Mouse (Mus musculus) kidney, adult 2 months (tissue): ENCODE measurements at regions not wholly inside any gene's neighbourhood (a gene's known extent, or its start where the extent isn't known, plus 50 kb on each side); places are given as distances from the start of the nearest gene placed in this dataset.

ENCODE experiments used
- CTCF ChIP-seq: fragments of 200-500 bp; conservative IDR thresholded peaks from 2 replicates; pipeline ENCODE4 v1.5.1; 2011; ENCODE audit warnings: low read depth, mild to moderate bottlenecking, control low read depth, low read length, moderate library complexity, mixed read lengths; ENCODE audit not compliant: insufficient read depth, insufficient read length
- POLR2A ChIP-seq: fragments of 200-500 bp; IDR thresholded peaks from one replicate; pipeline ENCODE4 v1.6.1; 2011; ENCODE audit warnings: low read depth, low read length, control low read depth

DNA sequence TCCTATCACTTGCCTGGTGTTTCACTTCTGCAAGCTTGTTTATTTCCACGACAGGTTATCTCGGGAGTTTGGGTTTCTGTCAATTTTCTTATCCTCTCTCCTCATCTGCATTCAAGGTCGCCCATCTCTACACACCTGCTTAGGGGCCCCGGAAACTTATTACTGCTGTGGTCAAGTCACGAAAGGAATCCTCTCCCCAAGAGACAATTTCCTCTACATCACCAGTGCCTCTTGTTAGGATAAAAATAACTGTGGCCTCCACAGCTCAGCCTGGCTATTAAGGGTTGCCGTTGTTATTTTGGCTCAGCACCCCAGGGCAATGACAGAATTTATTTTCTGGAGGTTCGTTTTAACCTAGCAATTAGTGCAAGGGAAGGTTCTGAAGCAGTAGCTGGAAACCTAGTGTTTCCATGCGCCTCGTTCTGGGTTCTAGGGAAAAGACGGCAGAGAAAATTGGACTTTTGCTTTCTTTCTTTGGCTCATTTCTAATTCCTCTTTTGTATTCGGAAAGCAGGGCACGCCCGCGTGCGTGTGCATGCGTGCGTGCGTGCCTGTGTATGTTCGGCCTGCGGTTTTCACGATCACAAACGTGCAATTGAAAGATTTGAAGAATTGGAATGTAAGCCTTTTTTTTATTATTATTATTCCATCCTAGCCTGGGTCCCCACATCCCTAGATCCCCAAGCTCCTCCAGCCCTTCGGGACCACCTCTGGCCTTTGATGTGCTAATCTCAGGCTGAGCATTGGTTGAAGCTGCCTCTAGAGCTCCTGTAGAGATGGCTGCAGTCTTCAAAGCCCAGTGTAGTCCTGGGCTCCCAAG lies 147.1 kb upstream of the Jarid2 start:
- no peak for TF ChIP-seq CTCF
- TF ChIP-seq POLR2A, result no peak
